Mouse (Mus musculus) heart, postnatal 14 days (tissue): Measurements from ENCODE around the gene Plbd1. TPM values are rescaled to one million over a fixed set of nuclear protein-coding genes. Genes with fewer than 3 reads are reported as not detected.

ENCODE experiments used
- DNase-seq, 2 experiments: peaks; one replicate each; pipeline ENCODE4 v3.0.0; 2021 to 2022
- intact Hi-C: fragments of 180-260 bp; cut with DNase I; formaldehyde crosslinking; loops from one replicate; pipeline ENCODE4 v1.15.1; 2025
- total RNA-seq, 2 experiments: library from RNA; stranded (reverse); gene quantifications; 2 replicates each; pipeline ENCODE4 v1.2.3; 2021

Gene Plbd1
- total RNA-seq, 2 experiments from 2014 or later: 30.5 to 34.4 TPM

- intact Hi-C loops: no loop called here
- no peak for DNase-seq
Observed at GRCm38 (mm10) chr6:136566002-136566401, 95.7 kb downstream of the Plbd1 start.

Other genes starting within 250 kb of the Plbd1 start
- gene E330021D16Rik, start 246.4 kb downstream of the Plbd1 start, total RNA-seq: not detected
- 100 to 1,000 TPM in 1 of 2 experiments, 10 to 100 TPM in 1; 92.6 to 107 TPM for gene Atf7ip, start 155.8 kb downstream of the Plbd1 start, total RNA-seq
- not detected for gene Gucy2c, start 119.8 kb upstream of the Plbd1 start, total RNA-seq
- gene Hist4h4, start 142.5 kb upstream of the Plbd1 start, total RNA-seq: 10 to 100 TPM; 12.1 to 15.3 TPM
- 10 to 100 TPM; 33.4 to 38.2 TPM for gene H2afj, start 146.3 kb upstream of the Plbd1 start, total RNA-seq
- gene BC049715, start 165.7 kb upstream of the Plbd1 start, total RNA-seq: 1 to 10 TPM; 1.0 to 1.3 TPM
- 10 to 100 TPM; 64.3 to 66.0 TPM for gene Wbp11, start 166.3 kb upstream of the Plbd1 start, total RNA-seq
- gene Smco3, start 173.5 kb upstream of the Plbd1 start, total RNA-seq: not detected
- 10 to 100 TPM; 14.7 to 18.2 TPM for gene Art4, start 195.8 kb upstream of the Plbd1 start, total RNA-seq
- 100 to 1,000 TPM; 373 to 513 TPM for gene Mgp, start 213.9 kb upstream of the Plbd1 start, total RNA-seq